Mouse (Mus musculus) embryonic facial prominence, embryonic 13.5 days (tissue): ENCODE measurements at regions not wholly inside any gene's neighbourhood (a gene's known extent, or its start where the extent isn't known, plus 50 kb on each side); places are given as distances from the start of the nearest gene placed in this dataset.

Experiments used
- ATAC-seq: fragments of 200-750 bp; cut with Nextera tagmentation; 2 replicates; pipeline ENCODE4 v1.8.0; 2017; ENCODE audit warnings: low read depth; ENCODE audit not compliant: insufficient number of reproducible peaks, insufficient read depth, low FRiP score, low TSS enrichment
- H3K27ac ChIP-seq: fragments of 300-500 bp; sonication (generic); 2 replicates; pipeline ENCODE4 v1.5.1; 2015; ENCODE audit warnings: moderate library complexity, mild to moderate bottlenecking, inconsistent platforms
- H3K27me3 ChIP-seq: fragments of 300-500 bp; sonication (generic); 2 replicates; pipeline ENCODE4 v1.6.1; 2015; ENCODE audit warnings: mild to moderate bottlenecking, inconsistent platforms
- H3K36me3 ChIP-seq: fragments of 300-500 bp; sonication (generic); 2 replicates; pipeline ENCODE4 v1.6.1; 2015; ENCODE audit warnings: mild to moderate bottlenecking, inconsistent platforms
- H3K4me1 ChIP-seq: fragments of 300-500 bp; sonication (generic); 2 replicates; pipeline ENCODE4 v1.6.1; 2015; ENCODE audit warnings: inconsistent platforms
- H3K4me2 ChIP-seq: fragments of 300-500 bp; sonication (generic); 2 replicates; pipeline ENCODE4 v1.6.1; 2015; ENCODE audit warnings: moderate library complexity, mild to moderate bottlenecking, inconsistent platforms
- H3K4me3 ChIP-seq: fragments of 300-500 bp; sonication (generic); 2 replicates; pipeline ENCODE4 v1.5.1; 2015; ENCODE audit warnings: mild to moderate bottlenecking, inconsistent platforms
- H3K9ac ChIP-seq: fragments of 300-500 bp; sonication (generic); 2 replicates; pipeline ENCODE4 v1.6.1; 2015; ENCODE audit warnings: mild to moderate bottlenecking, inconsistent platforms
- H3K9me3 ChIP-seq: fragments of 300-500 bp; sonication (generic); 2 replicates; pipeline ENCODE4 v1.6.1; 2016; ENCODE audit warnings: inconsistent platforms
- WGBS: fragments of 180-500 bp; shearing (Covaris S2); methylation state at CpG from one replicate; pipeline ENCODE4 v1.1.7; 2015; ENCODE audit warnings: mixed read lengths; 5-methylcytosine and 5-hydroxymethylcytosine counted together

DNA sequence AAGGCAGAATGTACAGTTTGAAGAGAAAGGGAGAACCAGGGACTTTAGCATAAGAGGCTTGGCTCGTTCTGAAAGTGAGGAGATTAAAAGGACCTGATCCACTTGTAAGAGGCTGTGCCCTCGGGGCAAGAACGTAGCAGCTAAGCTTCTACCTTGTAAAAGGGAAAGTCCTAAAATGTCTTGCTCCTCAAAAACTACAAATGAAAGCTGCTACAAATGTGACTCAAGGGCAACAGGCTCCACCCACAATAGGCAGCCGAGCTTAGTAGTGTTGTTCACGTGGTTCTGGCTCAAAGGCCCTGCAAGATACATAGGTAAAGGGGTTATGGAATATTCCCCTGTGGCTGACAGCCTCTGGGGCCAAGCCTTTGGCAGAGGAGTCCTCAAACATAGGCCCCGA lies 192.7 kb upstream of the Zfp703 start:
- Histone ChIP-seq H3K27ac (no peak overlapping the region), H3K4me1 (peaks cover 8% of the 10 kb centered on the region), H3K9me3 (no peaks in the 10 kb centered on the region), H3K9ac (no peak overlapping the region), H3K36me3 (no peaks in the 10 kb centered on the region), H3K27me3 (peaks cover 18% of the 10 kb centered on the region), H3K4me2 (no peak overlapping the region), H3K4me3 (no peak overlapping the region)
- ATAC-seq = no peak
- 53% methylated on average over 6 of the region's 6 CpGs for WGBS

DNA sequence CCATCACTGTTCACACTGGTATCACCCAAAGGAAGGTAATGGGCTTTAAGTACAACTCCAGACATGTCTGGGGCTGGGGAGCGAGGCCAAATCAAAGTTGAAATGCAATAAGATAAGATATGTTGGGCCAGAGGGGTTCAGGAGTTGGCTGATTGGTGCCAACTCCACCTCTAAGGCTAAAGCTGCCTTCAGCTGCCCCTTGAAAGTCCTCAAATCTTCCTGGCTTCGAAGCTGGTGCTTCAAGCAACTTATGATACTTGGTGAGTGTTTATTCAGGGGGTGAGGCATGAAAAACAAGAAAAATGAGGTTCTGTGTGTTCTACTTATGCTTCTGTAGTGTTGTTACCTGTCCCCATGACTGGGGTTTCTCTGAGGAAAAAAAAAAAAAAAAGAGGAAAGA lies 185.3 kb upstream of the Zfp703 start:
- ATAC-seq = no peak
- no peaks in the 10 kb centered on the region for H3K36me3 ChIP-seq
- peaks cover 6% of the 10 kb centered on the region; the same call in 1 of the 2 replicates for H3K27me3 ChIP-seq
- H3K4me1 ChIP-seq = no peaks in the 10 kb centered on the region
- no peak overlapping the region for H3K4me2 ChIP-seq
- no peaks in the 10 kb centered on the region for H3K9me3 ChIP-seq
- H3K27ac ChIP-seq = no peak overlapping the region
- 86% methylated on average over 2 of the region's 2 CpGs for WGBS
- H3K9ac ChIP-seq = no peak overlapping the region
- no peak overlapping the region for H3K4me3 ChIP-seq

DNA sequence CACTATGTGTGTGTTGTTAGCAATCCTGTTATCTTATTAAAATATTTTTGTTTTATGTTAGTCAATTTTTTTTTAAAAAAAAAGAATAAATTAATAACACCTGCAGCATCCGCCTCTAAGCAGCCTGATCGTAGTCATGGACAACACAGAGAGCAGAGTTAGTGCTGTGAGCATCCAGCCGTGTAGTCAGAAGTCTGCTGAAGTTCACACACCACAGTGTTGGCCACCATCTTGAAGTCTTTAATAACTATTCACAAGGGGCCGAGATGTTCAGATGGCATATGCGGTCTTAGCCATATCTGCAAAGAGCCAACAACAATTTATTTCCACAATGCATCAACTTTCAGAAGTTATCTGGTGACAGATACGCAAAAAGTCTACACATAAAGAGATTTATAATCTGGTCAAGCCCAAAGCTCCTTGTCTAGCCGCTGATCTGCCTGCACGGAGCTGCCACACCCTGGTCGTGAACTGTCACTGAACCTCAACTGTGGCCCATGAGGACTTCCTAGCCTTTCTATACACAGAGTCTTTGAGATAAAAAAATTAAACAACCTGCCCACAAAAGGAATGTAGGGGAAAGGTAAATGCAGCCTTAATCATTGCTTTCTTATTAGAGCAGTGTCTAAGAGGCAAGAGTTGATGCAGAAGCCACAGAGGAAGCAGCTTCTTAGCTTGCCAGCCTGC lies 183.4 kb upstream of the Zfp703 start:
- Histone ChIP-seq H3K9me3 (no peaks in the 10 kb centered on the region), H3K36me3 (no peaks in the 10 kb centered on the region), H3K4me2 (no peak overlapping the region), H3K27me3 (peaks cover 17% of the 10 kb centered on the region), H3K4me1 (no peaks in the 10 kb centered on the region), H3K27ac (no peak overlapping the region), H3K4me3 (no peak overlapping the region), H3K9ac (no peak overlapping the region)
- WGBS = 84% methylated on average over 9 of the region's 9 CpGs
- no peak for ATAC-seq

DNA sequence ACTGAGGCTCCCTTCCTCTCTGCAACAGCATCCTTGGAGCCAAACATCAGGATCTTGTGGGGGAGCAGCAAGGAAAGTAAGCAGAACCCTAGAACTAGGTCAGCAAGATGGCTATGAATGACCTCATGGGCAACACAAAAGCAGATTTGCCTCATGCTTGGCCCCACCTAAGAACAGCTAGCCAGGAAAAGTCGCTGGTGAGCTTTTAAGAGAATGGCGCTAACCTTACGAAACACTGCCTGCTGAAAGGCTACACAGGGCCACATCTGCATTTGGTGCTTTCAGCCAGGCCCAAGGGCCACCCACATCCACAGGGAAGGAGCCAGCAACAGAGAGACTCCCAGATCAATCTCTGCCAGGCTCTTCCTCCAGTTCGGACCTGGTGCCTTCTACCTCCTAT lies 182.7 kb upstream of the Zfp703 start:
- H3K4me3 ChIP-seq = no peak overlapping the region
- 90% methylated on average over 4 of the region's 4 CpGs for WGBS

DNA sequence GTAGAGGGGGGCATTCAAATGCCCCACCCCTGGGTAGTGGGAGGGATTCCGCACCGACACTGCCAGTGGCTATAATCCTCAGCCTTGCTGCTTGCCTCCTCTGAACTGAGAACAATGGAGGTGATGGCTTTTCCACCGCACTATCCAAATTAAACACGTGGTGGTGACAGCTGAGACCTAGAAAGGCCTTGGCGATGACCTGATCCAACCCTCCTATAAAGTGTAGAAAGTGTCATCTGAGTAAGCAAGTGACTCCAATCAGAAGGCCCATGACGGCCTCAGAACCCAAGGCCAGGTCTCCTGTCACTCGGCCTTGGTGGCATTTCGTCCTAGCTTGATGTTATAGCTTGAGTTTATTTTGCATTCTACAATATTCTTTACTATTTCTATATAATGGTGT lies 181.5 kb upstream of the Zfp703 start:
- no peaks in the 10 kb centered on the region for H3K4me1 ChIP-seq
- no peak for ATAC-seq
- no peak overlapping the region for H3K9ac ChIP-seq
- 84% methylated on average over 8 of the region's 8 CpGs for whole genome bisulfite sequencing
- no peak overlapping the region for H3K4me3 ChIP-seq
- H3K9me3 ChIP-seq = no peaks in the 10 kb centered on the region
- H3K27ac ChIP-seq = no peak overlapping the region
- H3K27me3 ChIP-seq = peaks cover 23% of the 10 kb centered on the region
- no peaks in the 10 kb centered on the region for H3K36me3 ChIP-seq
- no peak overlapping the region for H3K4me2 ChIP-seq

More for the DNA sequence above, 182.7 kb upstream of the Zfp703 start:
- Histone ChIP-seq H3K27me3 (peaks cover 17% of the 10 kb centered on the region), H3K9me3 (no peaks in the 10 kb centered on the region), H3K36me3 (no peaks in the 10 kb centered on the region), H3K4me2 (no peak overlapping the region), H3K4me1 (no peaks in the 10 kb centered on the region), H3K27ac (no peak overlapping the region), H3K9ac (no peak overlapping the region)
- no peak for ATAC-seq

DNA sequence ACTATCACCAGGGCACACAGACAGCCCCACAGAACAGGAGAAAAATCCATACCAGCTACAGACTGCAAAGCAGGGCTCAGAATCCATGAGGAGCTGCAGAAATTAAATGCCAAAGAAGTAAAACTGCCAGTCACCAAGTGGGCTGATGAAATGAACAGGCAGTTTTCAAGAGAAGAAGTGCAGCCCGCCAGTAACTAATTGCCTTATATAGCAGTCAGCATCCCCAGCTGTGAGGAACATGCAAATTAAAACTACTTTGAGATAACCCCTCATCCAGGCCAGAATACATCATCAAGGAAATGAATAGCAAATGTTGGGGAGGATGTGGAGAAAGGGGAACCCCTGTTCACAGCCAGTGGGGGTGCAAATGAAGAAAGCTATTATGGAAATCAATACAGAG lies 177.3 kb upstream of the Zfp703 start:
- Histone ChIP-seq H3K9ac (no peak overlapping the region), H3K9me3 (no peaks in the 10 kb centered on the region), H3K36me3 (no peaks in the 10 kb centered on the region), H3K27me3 (peaks cover 55% of the 10 kb centered on the region), H3K27ac (no peak overlapping the region), H3K4me1 (peaks cover 10% of the 10 kb centered on the region), H3K4me2 (no peak overlapping the region), H3K4me3 (no peak overlapping the region)
- no peak for ATAC-seq
- 46% methylated on average over 1 of the region's 1 CpGs for WGBS

DNA sequence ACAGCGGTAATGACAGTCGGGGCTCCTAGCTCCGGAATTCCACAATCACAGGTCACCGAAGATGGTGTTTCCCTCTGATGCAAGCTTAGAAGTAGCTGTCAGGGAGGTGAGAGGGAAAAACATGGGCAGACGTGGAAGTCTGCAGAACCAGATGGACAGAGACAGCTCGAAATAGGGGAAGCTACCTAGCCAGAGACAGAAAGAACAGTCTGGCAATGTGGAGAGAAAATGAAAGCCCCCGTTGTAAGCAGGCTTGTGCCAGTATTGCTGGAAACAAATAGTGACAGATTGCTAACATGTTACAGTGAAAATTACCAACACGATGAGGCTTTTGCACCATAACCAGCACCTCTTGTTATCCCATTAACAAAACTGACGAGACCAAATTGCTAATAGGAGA lies 173.0 kb upstream of the Zfp703 start:
- no peak overlapping the region for H3K27ac ChIP-seq
- H3K9ac ChIP-seq = no peak overlapping the region
- H3K4me2 ChIP-seq = no peak overlapping the region
- H3K36me3 ChIP-seq = no peaks in the 10 kb centered on the region
- H3K4me1 ChIP-seq = peaks cover 49% of the 10 kb centered on the region
- WGBS = 50% methylated on average over 9 of the region's 9 CpGs
- H3K4me3 ChIP-seq = no peak overlapping the region
- H3K9me3 ChIP-seq = no peaks in the 10 kb centered on the region
- no peak for ATAC-seq
- H3K27me3 ChIP-seq = peaks cover 58% of the 10 kb centered on the region

DNA sequence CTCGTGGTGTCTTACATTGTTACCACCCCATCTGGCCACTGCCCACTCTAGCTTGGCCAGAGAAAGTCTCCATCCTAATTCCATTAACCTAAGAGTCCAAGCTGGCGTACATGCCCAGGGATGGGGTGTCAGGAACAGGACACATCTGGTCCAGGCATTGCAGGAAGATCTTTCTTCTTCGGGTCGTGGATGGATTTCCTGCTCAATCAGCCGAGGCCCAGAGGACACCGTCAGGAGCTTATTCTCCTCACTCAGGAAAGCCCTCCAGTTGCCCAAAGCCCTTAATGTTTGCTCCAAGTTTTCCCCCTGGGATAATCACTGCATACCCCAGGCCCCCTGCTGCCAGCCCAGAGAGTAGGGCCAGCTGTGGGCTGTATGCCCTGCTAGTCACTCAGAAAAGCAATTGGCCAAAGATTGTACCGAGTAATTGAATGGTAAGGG lies 172.2 kb upstream of the Zfp703 start:
- Histone ChIP-seq H3K27me3 (peaks cover 59% of the 10 kb centered on the region), H3K27ac (peak overlapping the region; percentile 75), H3K4me2 (peak overlapping the region; percentile 41), H3K9me3 (no peaks in the 10 kb centered on the region), H3K4me1 (peaks cover 56% of the 10 kb centered on the region), H3K4me3 (no peak overlapping the region), H3K9ac (no peak overlapping the region), H3K36me3 (no peaks in the 10 kb centered on the region)
- ATAC-seq = 0 out of 2 replicates have a peak, but pooled peaks have one; percentile 12
- WGBS = 10% methylated on average over 7 of the region's 7 CpGs

DNA sequence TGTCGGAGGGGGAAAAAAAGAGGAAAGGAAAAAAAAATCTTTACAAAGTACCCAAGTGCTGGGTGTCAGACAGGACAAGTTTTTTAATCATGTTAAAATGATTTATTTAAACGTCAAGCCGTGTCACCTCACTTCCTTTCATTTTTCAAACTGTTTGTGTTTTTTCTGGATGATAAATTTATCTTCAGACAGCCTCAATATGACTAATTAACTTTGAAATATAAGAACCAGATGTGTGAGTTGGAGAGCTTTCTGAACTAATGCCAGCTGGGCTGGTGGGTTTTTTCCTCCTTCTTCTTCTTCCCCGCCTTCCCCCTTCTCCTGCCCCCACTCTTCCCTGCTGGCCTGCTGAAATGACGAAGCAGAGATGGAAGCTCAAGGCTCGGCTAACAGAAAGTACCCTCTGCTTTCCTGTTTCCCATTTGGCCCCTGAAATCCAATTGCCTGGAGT lies 171.7 kb upstream of the Zfp703 start:
- 3% methylated on average over 6 of the region's 6 CpGs for WGBS
- peak overlapping the region; percentile 41 for H3K4me2 ChIP-seq
- peaks cover 60% of the 10 kb centered on the region for H3K27me3 ChIP-seq
- peak overlapping the region; percentile 75 for H3K27ac ChIP-seq
- 0 out of 2 replicates have a peak, but pooled peaks have one; percentile 8 for ATAC-seq
- H3K9me3 ChIP-seq = no peaks in the 10 kb centered on the region
- no peaks in the 10 kb centered on the region for H3K36me3 ChIP-seq
- H3K4me3 ChIP-seq = no peak overlapping the region
- H3K9ac ChIP-seq = no peak overlapping the region
- peaks cover 61% of the 10 kb centered on the region for H3K4me1 ChIP-seq

DNA sequence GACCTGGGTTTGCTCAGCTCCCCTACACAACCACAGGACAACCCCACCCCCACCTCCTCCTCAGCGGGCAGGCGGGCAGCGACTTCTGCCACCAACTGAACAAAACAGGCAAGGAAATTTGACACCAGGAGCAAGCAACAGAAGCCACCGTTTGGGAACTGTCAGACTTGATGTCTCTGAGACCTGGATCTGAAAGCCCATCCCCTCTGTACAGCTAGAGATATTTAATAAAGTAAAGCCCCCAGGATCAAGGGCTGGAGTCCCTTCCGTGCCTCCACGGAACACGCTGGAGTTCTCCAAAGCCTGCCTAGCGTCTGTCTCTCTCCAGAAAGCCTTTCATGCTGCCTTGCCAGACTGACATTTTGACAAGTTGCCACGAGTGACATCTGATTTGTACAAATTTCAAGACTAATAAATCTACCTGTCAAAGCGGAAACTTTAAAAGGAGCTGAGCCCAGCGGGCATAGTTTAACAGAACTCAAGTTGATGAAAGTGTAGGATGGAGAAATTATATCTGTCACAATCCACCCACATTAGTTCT lies 168.9 kb upstream of the Zfp703 start:
- Histone ChIP-seq H3K27ac (peak overlapping the region; percentile 5; the same call in 1 of the 2 replicates), H3K27me3 (peaks cover 40% of the 10 kb centered on the region), H3K9ac (0 out of 2 replicates have a peak overlapping the region, but pooled peaks have one; percentile 21), H3K4me3 (no peak overlapping the region), H3K4me1 (peaks cover 83% of the 10 kb centered on the region), H3K36me3 (no peaks in the 10 kb centered on the region), H3K4me2 (peak overlapping the region; percentile 28; the same call in 1 of the 2 replicates), H3K9me3 (no peaks in the 10 kb centered on the region)
- no peak for ATAC-seq
- 10% methylated on average over 11 of the region's 11 CpGs for WGBS

DNA sequence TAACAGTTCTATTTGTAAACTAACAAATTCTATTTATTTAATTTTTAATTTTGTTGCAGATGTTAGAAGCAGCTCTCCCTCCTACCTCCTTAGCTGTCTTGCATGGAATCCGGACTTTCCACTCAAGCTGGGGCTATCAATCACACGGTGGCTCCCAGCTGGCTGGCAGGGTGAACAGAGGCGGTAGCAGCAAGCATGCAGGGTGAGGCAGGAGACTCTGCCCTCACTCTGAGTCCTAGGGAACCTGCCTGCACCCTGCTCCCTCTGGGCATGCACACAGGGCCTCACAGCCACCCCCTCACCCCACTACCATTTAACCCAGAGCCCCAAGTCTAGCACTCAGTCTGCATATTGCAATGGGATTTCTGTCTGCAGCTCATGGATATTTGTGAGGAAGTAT lies 168.4 kb upstream of the Zfp703 start:
- H3K9me3 ChIP-seq = no peaks in the 10 kb centered on the region
- no peak overlapping the region for H3K4me2 ChIP-seq
- no peaks in the 10 kb centered on the region for H3K36me3 ChIP-seq
- 4% methylated on average over 3 of the region's 3 CpGs for WGBS
- H3K9ac ChIP-seq = no peak overlapping the region
- H3K4me1 ChIP-seq = peaks cover 83% of the 10 kb centered on the region
- ATAC-seq = no peak
- no peak overlapping the region; the same call in 1 of the 2 replicates for H3K27ac ChIP-seq
- H3K4me3 ChIP-seq = no peak overlapping the region
- H3K27me3 ChIP-seq = peaks cover 34% of the 10 kb centered on the region

DNA sequence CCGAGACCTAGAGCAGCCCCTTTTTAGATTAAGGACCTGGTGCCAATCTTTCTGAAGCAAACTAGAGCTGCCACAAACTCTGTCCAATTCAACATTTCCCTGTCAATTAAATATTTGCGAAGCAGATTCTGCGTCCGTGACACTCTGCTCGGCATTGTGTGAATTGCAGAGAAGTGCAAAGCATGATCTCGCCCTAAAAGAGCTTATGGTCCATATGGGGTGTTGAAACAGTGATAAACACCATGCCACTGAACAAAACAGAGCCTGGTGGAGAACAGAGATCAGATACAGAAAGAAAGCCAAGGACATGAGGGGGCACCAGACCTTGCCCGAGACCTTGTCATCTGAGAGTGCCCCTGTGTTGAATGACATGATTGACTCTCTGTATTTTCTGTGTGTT lies 167.2 kb upstream of the Zfp703 start:
- Histone ChIP-seq H3K9ac (no peak overlapping the region), H3K4me3 (no peak overlapping the region), H3K27me3 (peaks cover 23% of the 10 kb centered on the region; the same call in 1 of the 2 replicates), H3K27ac (no peak overlapping the region), H3K4me2 (no peak overlapping the region), H3K4me1 (peaks cover 75% of the 10 kb centered on the region), H3K36me3 (no peaks in the 10 kb centered on the region), H3K9me3 (no peaks in the 10 kb centered on the region)
- ATAC-seq = no peak
- WGBS = 88% methylated on average over 7 of the region's 7 CpGs
